Mouse (Mus musculus) liver, postnatal 0 days (tissue): ENCODE results near the gene Fam213b.

Source experiments
- CTCF ChIP-seq: sonication (generic); IDR thresholded peaks from 2 replicates; pipeline ENCODE4 v1.5.1; 2016; ENCODE audit warnings: antibody characterized with exemption, low read depth
- EP300 ChIP-seq: IDR thresholded peaks from 2 replicates; pipeline ENCODE4 v1.6.1; 2016; ENCODE audit warnings: antibody characterized with exemption, low read depth, mild to moderate bottlenecking

GRCm38 (mm10) chr4:154925413-154925812 lies 26.5 kb upstream of the Fam213b start:
- TF ChIP-seq CTCF (peak; percentile 84), EP300 (no peak)
